Mouse (Mus musculus): ENCODE results near the gene Nin.

- TF ChIP-seq USF1 (IDR thresholded peaks at IDR 0.05; ENCODE audit: low read depth) (no peak), MAX (IDR thresholded peaks at IDR 0.05) (no peak), CTCF (IDR thresholded peaks at IDR 0.05; ENCODE audit: control insufficient read depth, insufficient read depth, insufficient read length) (no peak), MYOD1 (IDR thresholded peaks at IDR 0.05; ENCODE audit: control insufficient read depth, insufficient read length, low read depth) (no peak)
Observed at GRCm38 (mm10) chr12:70106508-70106907, 7.0 kb downstream of the Nin start.
